Mouse (Mus musculus) CH12.LX (cell line): Measurements from ENCODE around the gene Cldn34b2.
A peak's percentile ranks its signal among the peaks of the same experiment; 100 is the strongest.

ENCODE experiments used
- CHD2 ChIP-seq: IDR thresholded peaks from 2 replicates; pipeline ENCODE4 v1.6.1; 2011; ENCODE audit warnings: low read length, improper control_type of control experiment
- CTCF ChIP-seq, 2 experiments: IDR thresholded peaks in 1 of 2; conservative IDR thresholded peaks in 1 of 2; 2 replicates each; pipeline ENCODE4 v1.5.1; 2011 to 2012; ENCODE audit warnings: low read depth in 2 of 2, low read length in 2 of 2, improper control_type of control experiment in 1 of 2, inconsistent platforms in 1 of 2, mild to moderate bottlenecking in 1 of 2, moderate library complexity in 1 of 2
- EP300 ChIP-seq: IDR thresholded peaks from 2 replicates; pipeline ENCODE4 v1.6.1; 2011; ENCODE audit warnings: low read length, improper control_type of control experiment
- HCFC1 ChIP-seq: IDR thresholded peaks from 2 replicates; pipeline ENCODE4 v1.6.1; 2012; ENCODE audit warnings: low read depth, mild to moderate bottlenecking, inconsistent platforms, low read length, improper control_type of control experiment
- MAFK ChIP-seq: IDR thresholded peaks from 2 replicates; pipeline ENCODE4 v1.6.1; 2011; ENCODE audit warnings: low read length, improper control_type of control experiment; ENCODE audit not compliant: insufficient replicate concordance
- MAX ChIP-seq: IDR thresholded peaks from 2 replicates; pipeline ENCODE4 v1.6.1; 2011; ENCODE audit warnings: low read length, improper control_type of control experiment
- NELFE ChIP-seq: IDR thresholded peaks from 2 replicates; pipeline ENCODE4 v1.6.1; 2011; ENCODE audit warnings: low read depth, low read length, improper control_type of control experiment
- POLR2A ChIP-seq: IDR thresholded peaks from 2 replicates; pipeline ENCODE4 v1.6.1; 2011; ENCODE audit warnings: low read depth, mild to moderate bottlenecking, improper control_type of control experiment, low read length
- SIN3A ChIP-seq: IDR thresholded peaks from 2 replicates; pipeline ENCODE4 v1.6.1; 2012; ENCODE audit warnings: low read length, improper control_type of control experiment, inconsistent platforms
- TBP ChIP-seq: conservative IDR thresholded peaks from 2 replicates; pipeline ENCODE4 v1.6.1; 2011; ENCODE audit warnings: low read depth, low read length, improper control_type of control experiment
- USF1 ChIP-seq: IDR thresholded peaks from 2 replicates; pipeline ENCODE4 v1.6.1; 2014; ENCODE audit warnings: low read depth, mild to moderate bottlenecking, inconsistent platforms, low read length, improper control_type of control experiment
- ZMIZ1 ChIP-seq: IDR thresholded peaks from 2 replicates; pipeline ENCODE4 v1.6.1; 2012; ENCODE audit warnings: low read depth, mild to moderate bottlenecking, inconsistent platforms, low read length, improper control_type of control experiment

DNA sequence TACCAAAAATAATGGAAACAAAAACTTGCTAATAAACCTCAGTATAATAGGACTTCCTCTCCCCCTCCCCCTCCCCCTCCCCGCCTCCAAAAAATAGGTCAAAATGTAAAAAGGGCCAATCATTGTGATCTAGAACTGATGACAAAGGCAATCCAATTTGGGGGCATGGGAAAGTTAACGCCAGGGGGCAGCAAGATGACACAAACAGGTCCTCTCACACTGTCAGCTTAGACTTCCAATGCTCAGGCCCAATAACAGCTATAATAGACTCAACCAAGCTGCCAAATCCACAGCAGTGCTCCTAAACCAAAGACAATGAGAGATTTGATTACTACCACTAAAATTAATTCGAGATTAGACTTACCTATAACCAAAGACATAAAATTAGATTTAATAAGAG is 16.5 kb upstream of the Cldn34b2 start:
- TF ChIP-seq USF1 (no peak), POLR2A (no peak), SIN3A (no peak), MAX (no peak), CHD2 (no peak), TBP (no peak), NELFE (no peak), EP300 (no peak), CTCF (conservative IDR thresholded peaks at IDR 0.05 in 1 of 2, IDR thresholded peaks at IDR 0.05 in 1 of 2; ENCODE audit: low read depth in 2 of 2, low read length in 2 of 2) (peak in 1 of 2 experiments; percentile 82; a peak in 2 of 4 replicates), HCFC1 (no peak), ZMIZ1 (no peak), MAFK (no peak)
